Mouse (Mus musculus): Measurements from ENCODE around the gene Actr2.
"Not testable (repeated sequence)": the region's sequence is repeated elsewhere in the genome, so short reads cannot be mapped to it uniquely, and the experiment has no call there.

Gene Actr2

DNA sequence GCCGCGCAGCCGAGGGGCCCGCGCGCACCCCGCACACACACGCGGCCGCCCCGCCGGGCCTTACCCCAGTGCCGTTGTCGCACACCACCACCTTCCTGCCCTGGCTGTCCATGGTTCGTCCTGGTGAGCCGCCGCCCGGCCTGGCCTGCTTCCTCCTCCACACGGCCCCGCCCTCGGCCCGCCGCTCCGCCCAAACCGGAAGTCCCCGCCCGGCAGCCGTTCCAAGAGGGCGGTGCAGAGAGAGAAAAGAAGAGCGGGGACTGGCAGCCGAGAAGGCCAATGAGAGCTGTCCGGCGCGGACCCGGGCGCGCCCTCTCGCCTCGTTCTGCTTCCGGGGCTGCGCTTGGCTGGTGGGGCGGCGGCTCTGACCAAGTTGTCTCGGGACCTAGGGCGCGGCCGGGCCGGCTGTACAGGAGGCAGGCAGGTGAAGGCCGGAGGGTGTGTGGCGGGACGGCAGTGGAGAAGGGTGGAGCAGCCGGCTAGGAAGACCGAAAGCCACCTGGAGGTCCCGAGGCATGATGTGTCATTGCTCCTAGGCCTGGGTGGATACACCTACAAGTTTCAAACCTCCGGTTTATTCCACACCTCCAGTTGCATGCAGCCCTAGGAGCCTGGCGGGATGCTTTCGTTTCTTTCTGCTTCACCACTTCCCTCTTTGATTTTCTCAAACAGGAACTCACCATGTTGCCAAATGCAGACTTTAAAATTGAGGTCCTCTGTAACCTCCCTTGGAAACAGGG, at the start of gene Actr2:
Actr2 (minus strand) TSS at position 173 of the 740 bp plus-strand sequence.
- DNase-seq (ENCODE audit: low spot score in 2 of 2) = peak; percentile 94 to 96

- DNase-seq (ENCODE audit: low spot score in 2 of 2) = no peak
Observed at GRCm38 (mm10) chr11:20158879-20159278, 46.2 kb upstream of the Actr2 start.

GRCm38 (mm10) chr11:20153542-20153941, 40.8 kb upstream of the Actr2 start:
- DNase-seq (ENCODE audit: low spot score in 2 of 2) = not testable (repeated sequence)

- no peak for DNase-seq (ENCODE audit: low spot score in 2 of 2)
Observed at GRCm38 (mm10) chr11:20152107-20152901, 39.6 kb upstream of the Actr2 start.

DNA sequence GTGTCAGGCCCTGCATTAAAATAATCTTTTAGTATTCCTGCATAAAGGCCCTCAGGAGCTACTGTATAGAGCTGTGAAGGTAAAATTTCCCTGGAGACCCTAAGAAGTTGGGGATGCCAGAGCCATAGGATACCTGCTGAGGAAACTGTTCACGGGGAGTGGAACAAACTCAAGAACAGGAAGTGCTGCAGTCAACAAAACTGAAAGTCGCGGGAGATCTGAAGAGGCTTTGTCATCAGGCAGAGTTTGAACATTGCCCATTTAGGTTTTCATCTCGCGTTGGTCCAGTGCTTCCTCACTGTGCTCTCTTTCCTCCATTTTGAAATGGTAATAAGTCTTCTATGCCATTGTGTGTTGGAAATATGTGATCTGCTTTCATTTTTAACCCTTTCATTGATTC, 38.6 kb upstream of the Actr2 start:
- DNase-seq (ENCODE audit: low spot score in 2 of 2) = no peak

- DNase-seq (ENCODE audit: low spot score in 2 of 2) = no peak
Observed at GRCm38 (mm10) chr11:20149936-20150335, 37.2 kb upstream of the Actr2 start.

- DNase-seq (ENCODE audit: low spot score in 2 of 2) = no peak
Observed at GRCm38 (mm10) chr11:20145383-20145782, 32.7 kb upstream of the Actr2 start.

DNA sequence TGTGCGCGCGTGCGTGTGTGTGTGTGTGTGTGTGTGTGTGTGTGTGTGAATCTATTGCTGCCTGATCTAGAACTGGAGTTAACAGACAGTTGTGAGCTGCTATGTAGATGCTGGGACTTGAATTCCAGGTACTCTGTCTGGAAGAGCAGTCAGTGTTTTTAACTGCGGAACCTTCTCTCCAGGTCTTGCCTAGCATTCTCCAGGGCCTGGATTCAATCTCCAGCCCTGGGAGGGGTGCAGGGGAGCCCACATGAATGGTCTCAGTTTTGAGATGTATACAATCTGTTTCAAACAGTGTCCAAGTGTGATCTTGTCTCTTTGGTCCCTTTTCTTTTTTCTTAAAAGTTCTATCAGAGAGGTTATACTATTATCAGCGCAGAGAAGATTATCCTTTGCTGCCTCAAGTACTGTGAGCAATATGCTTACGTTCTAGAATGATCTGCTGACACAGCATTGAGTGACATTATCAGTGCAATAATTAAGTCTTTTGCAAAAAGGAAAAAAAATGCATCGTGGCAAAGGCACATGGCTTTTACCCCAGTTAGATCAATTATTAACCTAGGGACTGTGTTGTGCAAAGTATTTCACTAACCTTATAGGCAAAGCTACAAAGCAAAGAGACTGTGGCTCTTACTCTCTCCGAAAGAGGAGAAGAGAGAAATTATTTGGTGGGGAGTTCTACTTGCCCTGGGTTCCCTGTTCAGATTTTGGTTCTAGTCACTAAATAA, 32.0 kb upstream of the Actr2 start:
- DNase-seq (ENCODE audit: low spot score in 2 of 2) = no peak

GRCm38 (mm10) chr11:20143687-20144086, 31.0 kb upstream of the Actr2 start:
- DNase-seq (ENCODE audit: low spot score in 2 of 2) = not testable (repeated sequence)

DNA sequence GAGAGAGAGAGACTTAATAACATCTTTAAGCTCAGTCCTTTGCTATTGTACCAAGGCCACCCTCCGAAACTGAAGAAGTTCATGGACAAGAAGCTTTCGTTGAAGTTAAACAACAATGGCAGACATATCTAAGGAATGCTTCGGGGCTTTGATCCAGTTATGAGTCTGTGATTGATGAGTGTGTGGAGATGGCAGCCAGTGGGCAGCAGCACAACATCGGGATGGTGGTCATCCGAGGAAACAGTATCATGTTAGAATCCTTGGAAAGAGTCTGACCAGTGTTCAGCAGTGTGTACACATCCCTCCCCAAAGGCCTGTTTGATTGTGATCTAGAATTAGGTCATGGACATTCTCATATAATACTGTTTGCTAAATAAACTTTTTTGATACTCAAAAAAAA, 29.8 kb upstream of the Actr2 start:
- DNase-seq (ENCODE audit: low spot score in 2 of 2) = no peak

DNA sequence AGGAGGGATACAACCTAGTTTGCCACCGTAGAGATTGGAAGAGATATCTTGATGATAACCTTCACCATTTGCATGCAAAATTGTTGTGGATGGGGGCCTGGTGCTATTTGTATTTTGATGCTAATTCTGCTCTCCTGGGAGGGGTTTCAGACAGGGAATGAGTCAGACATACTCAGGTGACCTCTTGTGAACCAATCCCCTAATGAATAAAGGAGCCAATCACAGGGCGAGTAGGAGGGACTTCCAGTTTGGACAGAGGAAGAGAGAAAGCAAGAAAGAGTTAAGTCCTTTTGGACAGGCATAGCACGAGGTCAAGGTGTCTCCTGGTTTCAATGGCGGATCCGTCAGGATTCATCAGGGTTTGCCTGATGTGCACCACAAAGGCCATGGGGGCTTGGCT, 27.6 kb upstream of the Actr2 start:
- no peak for DNase-seq (ENCODE audit: low spot score in 2 of 2)

DNA sequence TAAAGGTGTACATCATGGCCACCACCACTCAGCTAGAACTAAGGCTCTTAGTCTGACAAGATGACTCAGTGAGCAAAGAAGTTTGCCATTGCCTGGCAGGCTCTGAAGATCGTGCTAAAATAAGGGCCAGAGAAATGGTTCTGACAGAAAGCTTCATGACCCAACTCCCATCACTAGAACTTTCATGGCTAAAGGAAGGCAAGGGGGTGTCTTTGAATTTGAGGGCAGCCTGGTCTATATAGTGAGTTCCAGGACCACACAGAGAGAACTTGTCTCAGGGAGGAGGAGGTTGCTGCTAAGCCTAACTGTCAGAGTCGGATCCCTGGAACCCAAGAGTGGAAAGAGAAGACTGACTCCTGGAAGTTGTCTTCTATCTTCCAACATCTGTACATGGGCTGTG, 27.0 kb upstream of the Actr2 start:
- no peak for DNase-seq (ENCODE audit: low spot score in 2 of 2)

GRCm38 (mm10) chr11:20138498-20139208, 25.9 kb upstream of the Actr2 start:
- DNase-seq (ENCODE audit: low spot score in 2 of 2) = no peak

DNA sequence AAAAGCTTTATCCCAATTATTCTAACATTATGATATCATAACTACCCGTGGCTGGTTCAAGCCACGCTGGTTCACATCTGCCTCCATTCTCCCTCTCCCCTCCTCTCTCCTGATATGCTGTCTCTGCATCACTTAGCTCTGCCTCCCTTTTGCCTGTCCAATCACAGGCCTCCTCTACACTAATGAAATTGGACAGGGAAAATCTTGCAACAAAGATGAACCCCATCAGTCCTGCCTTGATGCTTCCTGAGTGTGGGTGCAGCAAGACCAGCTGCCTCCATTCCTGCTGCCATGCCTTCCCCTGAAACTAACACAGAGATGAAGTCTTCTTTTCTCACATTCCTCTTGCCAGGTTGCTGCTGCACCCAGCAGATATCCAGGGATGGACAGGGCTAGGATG, 25.2 kb upstream of the Actr2 start:
- DNase-seq (ENCODE audit: low spot score in 2 of 2) = no peak

DNA sequence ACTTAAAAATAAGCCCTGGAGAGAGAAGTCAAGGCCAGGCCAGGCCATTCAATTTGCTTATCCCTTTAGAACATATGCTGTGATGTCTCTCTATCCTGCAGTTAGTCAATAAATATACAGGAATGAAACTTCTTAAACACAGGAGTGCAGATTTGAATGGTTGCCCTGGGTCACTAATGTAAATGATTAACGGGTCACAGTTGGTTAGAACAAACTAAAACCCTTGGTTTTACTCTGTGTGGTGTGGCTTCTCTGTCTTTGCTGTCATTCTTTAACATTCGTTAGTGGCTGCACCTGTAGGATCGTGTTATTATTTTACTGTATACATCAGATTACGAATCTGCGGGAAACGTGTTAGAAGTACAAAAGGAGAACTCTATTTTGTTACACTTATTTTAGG, 23.6 kb upstream of the Actr2 start:
- DNase-seq (ENCODE audit: low spot score in 2 of 2) = no peak

GRCm38 (mm10) chr11:20134869-20135268, 22.2 kb upstream of the Actr2 start:
- not testable (repeated sequence) for DNase-seq (ENCODE audit: low spot score in 2 of 2)

DNA sequence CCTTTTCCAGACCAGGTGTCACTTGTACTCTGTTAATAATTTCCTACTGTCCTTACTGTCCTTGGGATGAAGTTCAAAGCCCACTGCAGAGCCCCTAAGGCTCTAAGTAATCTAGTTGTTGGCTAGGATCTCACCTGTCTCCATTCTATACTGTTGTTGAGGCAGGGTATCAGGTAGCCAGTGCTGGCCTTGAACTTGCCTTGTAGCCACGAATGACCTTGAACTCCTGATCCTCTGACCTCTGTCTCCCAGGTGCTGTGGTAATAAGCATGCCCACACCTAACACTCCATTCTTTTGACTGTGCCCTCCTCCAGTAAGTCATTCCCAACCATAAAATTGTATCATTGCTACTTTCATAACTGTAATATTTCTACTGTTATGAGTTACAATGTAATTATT, 21.0 kb upstream of the Actr2 start:
- no peak for DNase-seq (ENCODE audit: low spot score in 2 of 2)

DNA sequence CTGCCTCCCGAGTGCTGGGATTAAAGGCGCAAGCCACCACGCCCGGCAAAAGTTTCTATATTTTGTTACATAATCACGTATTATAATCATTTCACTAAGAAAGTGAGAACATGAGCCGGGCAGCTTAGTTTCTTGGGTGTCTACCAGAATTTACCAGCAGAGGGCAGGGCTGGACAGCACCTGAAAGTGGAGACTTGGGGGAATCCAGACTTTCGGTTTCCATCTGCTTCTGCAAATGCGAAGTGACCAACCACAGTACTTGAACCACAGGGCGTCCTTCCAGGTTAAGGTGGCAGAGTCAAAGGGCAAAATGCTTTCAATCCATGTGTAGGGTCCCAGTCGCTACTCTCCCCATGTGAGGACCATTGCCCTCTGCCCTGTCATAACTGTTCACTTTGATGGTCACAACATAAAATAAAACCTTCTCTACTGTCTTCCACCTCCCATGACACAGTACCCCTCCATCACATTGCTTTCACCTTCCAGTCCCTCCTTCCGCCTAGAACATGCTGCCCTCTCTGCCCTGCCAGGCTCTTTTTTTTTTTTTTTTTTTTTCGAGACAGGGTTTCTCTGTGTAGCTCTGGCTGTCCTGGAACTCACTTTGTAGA, 20.3 kb upstream of the Actr2 start:
- peak; percentile 41 to 71 for DNase-seq (ENCODE audit: low spot score in 2 of 2)

- no peak for DNase-seq (ENCODE audit: low spot score in 2 of 2)
Observed at GRCm38 (mm10) chr11:20126673-20127516, 14.2 kb upstream of the Actr2 start.

- DNase-seq (ENCODE audit: low spot score in 2 of 2) = no peak
Observed at GRCm38 (mm10) chr11:20125423-20125822, 12.7 kb upstream of the Actr2 start.

Data from cerebellum, postnatal 4 days (tissue).